Mouse (Mus musculus) induced T-regulatory cell, adult 2 months (primary cell): ENCODE measurements around the gene Itgav.

Source experiments
- DNase-seq: peaks from one replicate; pipeline ENCODE4 v3.0.0-alpha.2; 2012; ENCODE audit warnings: low read depth

Itgav gene

GRCm38 (mm10) chr2:83814009-83814408 is 89.8 kb downstream of the Itgav start:
- no peak for DNase-seq

- no peak for DNase-seq
Measured at GRCm38 (mm10) chr2:83816147-83816546, 92.0 kb downstream of the Itgav start.

GRCm38 (mm10) chr2:83825161-83825560 is 101.0 kb downstream of the Itgav start:
- DNase-seq = no peak

- DNase-seq = no peak
Measured at GRCm38 (mm10) chr2:83828895-83829539, 104.8 kb downstream of the Itgav start.

GRCm38 (mm10) chr2:83832903-83833302 is 108.7 kb downstream of the Itgav start:
- no peak for DNase-seq

GRCm38 (mm10) chr2:83835313-83836070 is 111.3 kb downstream of the Itgav start:
- DNase-seq = no peak

GRCm38 (mm10) chr2:83848495-83848894 is 124.3 kb downstream of the Itgav start:
- no peak for DNase-seq

GRCm38 (mm10) chr2:83853423-83853822 is 129.2 kb downstream of the Itgav start:
- DNase-seq = no peak

- DNase-seq = no peak
Measured at GRCm38 (mm10) chr2:83856236-83856635, 132.0 kb downstream of the Itgav start.
